11 mouse cellular contexts compared by ENCODE assay signal in the genomic region with DNA sequence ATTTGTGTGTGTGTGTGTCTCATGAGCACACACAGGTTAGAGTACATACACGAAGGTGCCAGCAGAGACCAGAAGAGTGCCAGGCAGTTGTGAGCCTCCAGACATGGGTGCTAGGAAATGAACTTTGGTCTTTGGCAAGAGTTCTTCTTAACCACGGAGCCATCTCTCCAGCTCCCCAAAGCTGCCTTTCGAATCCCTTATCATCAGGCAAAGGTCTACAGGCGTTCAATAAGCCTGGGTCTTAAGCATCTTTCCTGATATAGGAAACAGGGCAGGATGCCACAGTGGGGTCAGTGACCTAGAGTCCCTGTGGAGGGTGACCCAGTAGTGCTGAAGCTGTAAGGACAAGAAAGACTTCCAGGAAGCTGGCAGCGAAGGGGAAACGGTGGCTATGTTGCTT.
DNase-seq lines count a peak whose midpoint lies in the region; ATAC-seq lines count a peak whose summit lies in the region.
"Had no signal": no experiment of that assay in that cellular context is flagged by ENCODE, and none has a peak within 500 bp of the region (broad histone marks: within the 10 kb centered on the region; RNA-seq: fewer than 3 reads in every experiment).

No protein-coding gene starts in this region.

- no peak overlapping the region for H3K9ac ChIP-seq in liver, embryonic 16.5 days (ENCODE audit: low read depth, low read length)
- H3K9ac ChIP-seq in liver, embryonic 11.5 days (ENCODE audit: low read depth, low read length), result no peak overlapping the region
- no peak overlapping the region for H3K9ac ChIP-seq in intestine, embryonic 16.5 days (ENCODE audit: low read depth, low read length)
- H3K9ac ChIP-seq in neural tube, embryonic 14.5 days (replicated peaks; ENCODE audit: low read depth, low read length), result no peak overlapping the region
- H3K9ac ChIP-seq: liver, embryonic 14.5 days had no signal

- H3K4me2 ChIP-seq in liver, embryonic 16.5 days (ENCODE audit: low read depth, low read length), result no peak overlapping the region
- no peak overlapping the region for H3K4me2 ChIP-seq in liver, embryonic 11.5 days
- peak overlapping the region; percentile 21; the same call in 1 of the 2 replicates for H3K4me2 ChIP-seq in intestine, embryonic 16.5 days (ENCODE audit: low read depth, low read length)
- no peak overlapping the region for H3K4me2 ChIP-seq in neural tube, embryonic 14.5 days (ENCODE audit: low read depth, low read length)

- no peak for ATAC-seq in liver, embryonic 16.5 days (ENCODE audit: low read depth)
- no peak for ATAC-seq in liver, embryonic 11.5 days (replicated peaks; ENCODE audit: low FRiP score)
- no peak; the same call in 1 of the 2 replicates for ATAC-seq in intestine, embryonic 16.5 days
- no peak for ATAC-seq in neural tube, embryonic 14.5 days (ENCODE audit: low read depth)
- no peak for ATAC-seq in CD4-positive, CD25-positive, alpha-beta regulatory T cell, adult 4 months

- WGBS in liver, embryonic 16.5 days (ENCODE audit: insufficient replicate concordance), result 39% methylated on average over 6 of the region's 6 CpGs
- 33% methylated on average over 6 of the region's 6 CpGs for WGBS in liver, embryonic 11.5 days
- WGBS in intestine, embryonic 16.5 days, result 57% methylated on average over 6 of the region's 6 CpGs
- WGBS in neural tube, embryonic 14.5 days, result 85% methylated on average over 6 of the region's 6 CpGs

- H3K4me3 ChIP-seq in liver, embryonic 16.5 days (ENCODE audit: low read depth, low read length), result no peak overlapping the region
- H3K4me3 ChIP-seq in liver, embryonic 11.5 days (ENCODE audit: low read depth, low read length), result no peak overlapping the region
- no peak overlapping the region for H3K4me3 ChIP-seq in intestine, embryonic 16.5 days (ENCODE audit: low read length)
- no peak overlapping the region for H3K4me3 ChIP-seq in neural tube, embryonic 14.5 days (ENCODE audit: low read depth, low read length)

- H3K27ac ChIP-seq in liver, embryonic 16.5 days (ENCODE audit: low read length), result 0 out of 2 replicates have a peak overlapping the region, but pooled peaks have one; percentile 10
- H3K27ac ChIP-seq in liver, embryonic 11.5 days (ENCODE audit: low read depth, low read length), result no peak overlapping the region
- peak overlapping the region; percentile 85 for H3K27ac ChIP-seq in intestine, embryonic 16.5 days (ENCODE audit: low read length)
- 0 out of 2 replicates have a peak overlapping the region, but pooled peaks have one; percentile 87 for H3K27ac ChIP-seq in neural tube, embryonic 14.5 days (ENCODE audit: low read depth, low read length)
- H3K27ac ChIP-seq: liver, embryonic 14.5 days had no signal

- peak; percentile 23 for DNase-seq in adrenal gland, adult 2 months
- DNase-seq in adrenal gland, postnatal 4 days (ENCODE audit: low spot score in 2 of 2), result no peak
- no peak for DNase-seq in liver, embryonic 11.5 days (ENCODE audit: low spot score)
- DNase-seq in urinary bladder, adult 18-20 months (ENCODE audit: low spot score in 2 of 2), result no peak
- DNase-seq: cerebellum, postnatal 14 days; thymus, adult 18-20 months had no signal

- H3K27me3 ChIP-seq in liver, embryonic 16.5 days (ENCODE audit: control insufficient read depth, insufficient read depth, low read depth, low read length), result no peaks in the 10 kb centered on the region
- peaks cover 5% of the 10 kb centered on the region; the same call in 1 of the 2 replicates for H3K27me3 ChIP-seq in liver, embryonic 11.5 days (replicated peaks; ENCODE audit: control insufficient read depth, insufficient read depth, low read length)
- no peaks in the 10 kb centered on the region for H3K27me3 ChIP-seq in intestine, embryonic 16.5 days (replicated peaks; ENCODE audit: control insufficient read depth, insufficient read depth, low read length)
- no peaks in the 10 kb centered on the region for H3K27me3 ChIP-seq in neural tube, embryonic 14.5 days (ENCODE audit: control insufficient read depth, insufficient read depth, low read length)

- H3K9me3 ChIP-seq in liver, embryonic 16.5 days (replicated peaks; ENCODE audit: control insufficient read depth, low read length), result no peaks in the 10 kb centered on the region
- H3K9me3 ChIP-seq in liver, embryonic 11.5 days (ENCODE audit: control insufficient read depth, low read length), result no peaks in the 10 kb centered on the region
- no peaks in the 10 kb centered on the region for H3K9me3 ChIP-seq in intestine, embryonic 16.5 days (ENCODE audit: control insufficient read depth, low read length)
- no peaks in the 10 kb centered on the region for H3K9me3 ChIP-seq in neural tube, embryonic 14.5 days (ENCODE audit: control insufficient read depth, low read length)

- no peaks in the 10 kb centered on the region for H3K36me3 ChIP-seq in liver, embryonic 16.5 days (ENCODE audit: control insufficient read depth, insufficient read depth)
- H3K36me3 ChIP-seq in liver, embryonic 11.5 days (ENCODE audit: control insufficient read depth, insufficient read depth, low read length), result no peaks in the 10 kb centered on the region
- no peaks in the 10 kb centered on the region for H3K36me3 ChIP-seq in intestine, embryonic 16.5 days (ENCODE audit: control insufficient read depth, insufficient read depth, low read length)
- no peaks in the 10 kb centered on the region for H3K36me3 ChIP-seq in neural tube, embryonic 14.5 days (ENCODE audit: control insufficient read depth, insufficient read depth, low read length)

- peaks cover 9% of the 10 kb centered on the region; the same call in 1 of the 2 replicates for H3K4me1 ChIP-seq in liver, embryonic 16.5 days (ENCODE audit: control insufficient read depth, low read depth, low read length)
- peaks cover 7% of the 10 kb centered on the region for H3K4me1 ChIP-seq in liver, embryonic 11.5 days (replicated peaks; ENCODE audit: control insufficient read depth, insufficient read depth, low read length)
- peaks cover 29% of the 10 kb centered on the region for H3K4me1 ChIP-seq in intestine, embryonic 16.5 days (ENCODE audit: control insufficient read depth, insufficient read depth, low read length)
- H3K4me1 ChIP-seq in neural tube, embryonic 14.5 days (ENCODE audit: control insufficient read depth, insufficient read depth, low read length), result peaks cover 15% of the 10 kb centered on the region; the same call in 1 of the 2 replicates
